Mouse (Mus musculus): Measurements from ENCODE around the gene Map2k4.

The Map2k4 gene

GRCm38 (mm10) chr11:65773946-65774656 lies 14.0 kb downstream of the Map2k4 start:
- in situ Hi-C loops (cut with MboI): no loop called here

- in situ Hi-C loops (cut with MboI): no loop called here
Measured at GRCm38 (mm10) chr11:65773535-65773934, 14.6 kb downstream of the Map2k4 start.

- in situ Hi-C loops (cut with MboI): no loop called here
Measured at GRCm38 (mm10) chr11:65771546-65771945, 16.6 kb downstream of the Map2k4 start.

GRCm38 (mm10) chr11:65769990-65770389 lies 18.1 kb downstream of the Map2k4 start:
- in situ Hi-C loops (cut with MboI): no loop called here

- in situ Hi-C loops (cut with MboI): no loop called here
Measured at GRCm38 (mm10) chr11:65768445-65768844, 19.7 kb downstream of the Map2k4 start.

- in situ Hi-C loops (cut with MboI): no loop called here
Measured at GRCm38 (mm10) chr11:65760912-65761311, 27.2 kb downstream of the Map2k4 start.

- in situ Hi-C loops (cut with MboI): no loop called here
Measured at GRCm38 (mm10) chr11:65759350-65759749, 28.7 kb downstream of the Map2k4 start.

- in situ Hi-C loops (cut with MboI): no loop called here
Measured at GRCm38 (mm10) chr11:65754161-65754560, 33.9 kb downstream of the Map2k4 start.

- in situ Hi-C loops (cut with MboI): no loop called here
Measured at GRCm38 (mm10) chr11:65753593-65753992, 34.5 kb downstream of the Map2k4 start.

- in situ Hi-C loops (cut with MboI): no loop called here
Measured at GRCm38 (mm10) chr11:65750546-65750945, 37.6 kb downstream of the Map2k4 start.

GRCm38 (mm10) chr11:65747433-65747832 lies 40.7 kb downstream of the Map2k4 start:
- in situ Hi-C loops (cut with MboI): no loop called here

- in situ Hi-C loops (cut with MboI): no loop called here
Measured at GRCm38 (mm10) chr11:65745707-65746333, 42.3 kb downstream of the Map2k4 start.

GRCm38 (mm10) chr11:65743866-65744265 lies 44.2 kb downstream of the Map2k4 start:
- in situ Hi-C loops (cut with MboI): no loop called here

GRCm38 (mm10) chr11:65740811-65741210 lies 47.3 kb downstream of the Map2k4 start:
- in situ Hi-C loops (cut with MboI): no loop called here

GRCm38 (mm10) chr11:65740390-65740789 lies 47.7 kb downstream of the Map2k4 start:
- in situ Hi-C loops (cut with MboI): no loop called here

GRCm38 (mm10) chr11:65739880-65740279 lies 48.2 kb downstream of the Map2k4 start:
- in situ Hi-C loops (cut with MboI): no loop called here

- in situ Hi-C loops (cut with MboI): no loop called here
Measured at GRCm38 (mm10) chr11:65734656-65735055, 53.4 kb downstream of the Map2k4 start.

GRCm38 (mm10) chr11:65729623-65730217 lies 58.4 kb downstream of the Map2k4 start:
- in situ Hi-C loops (cut with MboI): no loop called here

- in situ Hi-C loops (cut with MboI): no loop called here
Measured at GRCm38 (mm10) chr11:65728906-65729305, 59.2 kb downstream of the Map2k4 start.

- in situ Hi-C loops (cut with MboI): no loop called here
Measured at GRCm38 (mm10) chr11:65723715-65724114, 64.4 kb downstream of the Map2k4 start.

- in situ Hi-C loops (cut with MboI): no loop called here
Measured at GRCm38 (mm10) chr11:65721615-65722014, 66.5 kb downstream of the Map2k4 start.

GRCm38 (mm10) chr11:65719960-65720359 lies 68.1 kb downstream of the Map2k4 start:
- in situ Hi-C loops (cut with MboI): no loop called here

- in situ Hi-C loops (cut with MboI): no loop called here
Measured at GRCm38 (mm10) chr11:65713830-65714229, 74.3 kb downstream of the Map2k4 start.
